Mouse (Mus musculus): Measurements from ENCODE around the gene Pik3c2b.
A peak's percentile ranks its signal among the peaks of the same experiment; 100 is the strongest.

Pik3c2b gene

GRCm38 (mm10) chr1:133091483-133091882 lies 46.0 kb downstream of the Pik3c2b start:
- DNase-seq (ENCODE audit: extremely low read depth, low read depth), result no peak

- DNase-seq (ENCODE audit: extremely low read depth, low read depth), result no peak
Observed at GRCm38 (mm10) chr1:133093719-133094118, 48.3 kb downstream of the Pik3c2b start.

GRCm38 (mm10) chr1:133100980-133101798 lies 55.7 kb downstream of the Pik3c2b start:
- peak; percentile 39 for DNase-seq (ENCODE audit: extremely low read depth, low read depth)

GRCm38 (mm10) chr1:133102108-133102507 lies 56.6 kb downstream of the Pik3c2b start:
- no peak for DNase-seq (ENCODE audit: extremely low read depth, low read depth)

- DNase-seq (ENCODE audit: extremely low read depth, low read depth), result no peak
Observed at GRCm38 (mm10) chr1:133103315-133103714, 57.8 kb downstream of the Pik3c2b start.

- DNase-seq (ENCODE audit: extremely low read depth, low read depth), result no peak
Observed at GRCm38 (mm10) chr1:133103871-133104270, 58.4 kb downstream of the Pik3c2b start.

- no peak for DNase-seq (ENCODE audit: extremely low read depth, low read depth)
Observed at GRCm38 (mm10) chr1:133116108-133116507, 70.6 kb downstream of the Pik3c2b start.

- DNase-seq (ENCODE audit: extremely low read depth, low read depth), result peak; percentile 88
Observed at GRCm38 (mm10) chr1:133118127-133118526, 72.7 kb downstream of the Pik3c2b start.

GRCm38 (mm10) chr1:133118844-133119243 lies 73.4 kb downstream of the Pik3c2b start:
- DNase-seq (ENCODE audit: extremely low read depth, low read depth), result no peak

- DNase-seq (ENCODE audit: extremely low read depth, low read depth), result no peak
Observed at GRCm38 (mm10) chr1:133119931-133120712, 74.7 kb downstream of the Pik3c2b start.

- no peak for DNase-seq (ENCODE audit: extremely low read depth, low read depth)
Observed at GRCm38 (mm10) chr1:133121246-133121645, 75.8 kb downstream of the Pik3c2b start.

- DNase-seq (ENCODE audit: extremely low read depth, low read depth), result no peak
Observed at GRCm38 (mm10) chr1:133124137-133124536, 78.7 kb downstream of the Pik3c2b start.

- DNase-seq (ENCODE audit: extremely low read depth, low read depth), result no peak
Observed at GRCm38 (mm10) chr1:133125640-133126364, 80.3 kb downstream of the Pik3c2b start.

GRCm38 (mm10) chr1:133126365-133126740 lies 80.9 kb downstream of the Pik3c2b start:
- DNase-seq (ENCODE audit: extremely low read depth, low read depth), result no peak

- DNase-seq (ENCODE audit: extremely low read depth, low read depth), result no peak
Observed at GRCm38 (mm10) chr1:133127328-133127727, 81.9 kb downstream of the Pik3c2b start.

GRCm38 (mm10) chr1:133129471-133130221 lies 84.2 kb downstream of the Pik3c2b start:
- peak; percentile 51 for DNase-seq (ENCODE audit: extremely low read depth, low read depth)

- peak; percentile 96 for DNase-seq (ENCODE audit: extremely low read depth, low read depth)
Observed at GRCm38 (mm10) chr1:133130638-133131560, 85.4 kb downstream of the Pik3c2b start, which contains the start of gene Ppp1r15b. TSS of gene Ppp1r15b (plus strand) at chr1:133131143.

GRCm38 (mm10) chr1:133131561-133131905 lies 86.1 kb downstream of the Pik3c2b start:
- no peak for DNase-seq (ENCODE audit: extremely low read depth, low read depth)

GRCm38 (mm10) chr1:133131936-133132335 lies 86.5 kb downstream of the Pik3c2b start:
- DNase-seq (ENCODE audit: extremely low read depth, low read depth), result no peak

Measured in MEL-GATA-1-ER (cell line).